16 mouse cellular contexts compared by ENCODE assay signal in genomic region chr5:92948972-92949745, GRCm38 (mm10).
DNase-seq lines count a peak whose midpoint lies in the region; ATAC-seq and TF ChIP-seq lines count a peak whose summit lies in the region.
"Had no signal": no experiment of that assay in that cellular context is flagged by ENCODE, and none has a peak within 500 bp of the region (broad histone marks: within the 10 kb centered on the region; RNA-seq: fewer than 3 reads in every experiment).

No protein-coding gene starts in this region.

- TF ChIP-seq CTCF in stomach, postnatal 0 days (IDR thresholded peaks at IDR 0.05; ENCODE audit: low read depth): no peak

- H3K4me1 ChIP-seq in kidney, embryonic 15.5 days: 0 out of 2 replicates have a peak, but pooled peaks cover 3% of the 10 kb centered on the region
- H3K4me1 ChIP-seq in neural tube, embryonic 12.5 days: peaks cover 6% of the 10 kb centered on the region
- H3K4me1 ChIP-seq in neural tube, embryonic 15.5 days: peaks cover 3% of the 10 kb centered on the region; the same call in 1 of the 2 replicates
- H3K4me1 ChIP-seq in hindbrain, embryonic 12.5 days: peaks cover 3% of the 10 kb centered on the region; the same call in 1 of the 2 replicates
- no peaks in the 10 kb centered on the region for H3K4me1 ChIP-seq in stomach, postnatal 0 days (replicated peaks; ENCODE audit: control insufficient read depth, insufficient read depth)

- no peak overlapping the region for H3K4me3 ChIP-seq in kidney, embryonic 15.5 days (replicated peaks)
- H3K4me3 ChIP-seq in neural tube, embryonic 12.5 days: no peak overlapping the region
- no peak overlapping the region for H3K4me3 ChIP-seq in neural tube, embryonic 15.5 days (replicated peaks)
- no peak overlapping the region for H3K4me3 ChIP-seq in hindbrain, embryonic 12.5 days
- no peak overlapping the region for H3K4me3 ChIP-seq in stomach, postnatal 0 days (ENCODE audit: low read depth, low read length)
- H3K4me3 ChIP-seq: myocyte had no signal

- peaks cover 82% of the 10 kb centered on the region for H3K36me3 ChIP-seq in kidney, embryonic 15.5 days
- peaks cover 19% of the 10 kb centered on the region for H3K36me3 ChIP-seq in neural tube, embryonic 12.5 days
- H3K36me3 ChIP-seq in neural tube, embryonic 15.5 days: peaks cover 13% of the 10 kb centered on the region
- peaks cover 30% of the 10 kb centered on the region; the same call in 1 of the 2 replicates for H3K36me3 ChIP-seq in hindbrain, embryonic 12.5 days
- peaks cover 11% of the 10 kb centered on the region for H3K36me3 ChIP-seq in stomach, postnatal 0 days (ENCODE audit: control insufficient read depth, insufficient read depth, low read length)

- H3K4me2 ChIP-seq in kidney, embryonic 15.5 days: no peak overlapping the region
- H3K4me2 ChIP-seq in neural tube, embryonic 12.5 days (replicated peaks): no peak overlapping the region
- no peak overlapping the region for H3K4me2 ChIP-seq in neural tube, embryonic 15.5 days
- H3K4me2 ChIP-seq in hindbrain, embryonic 12.5 days (replicated peaks): no peak overlapping the region
- H3K4me2 ChIP-seq in stomach, postnatal 0 days (replicated peaks; ENCODE audit: low read depth): no peak overlapping the region

- no peaks in the 10 kb centered on the region for H3K27me3 ChIP-seq in kidney, embryonic 15.5 days
- no peaks in the 10 kb centered on the region for H3K27me3 ChIP-seq in neural tube, embryonic 12.5 days (replicated peaks)
- no peaks in the 10 kb centered on the region for H3K27me3 ChIP-seq in neural tube, embryonic 15.5 days (replicated peaks)
- H3K27me3 ChIP-seq in hindbrain, embryonic 12.5 days: no peaks in the 10 kb centered on the region
- H3K27me3 ChIP-seq in stomach, postnatal 0 days (ENCODE audit: control insufficient read depth, insufficient read depth, low read length): no peaks in the 10 kb centered on the region
- H3K27me3 ChIP-seq: Patski had no signal

- TF ChIP-seq EP300 in stomach, postnatal 0 days (optimal IDR thresholded peaks at IDR 0.05): no peak

- DNase-seq in kidney, postnatal 10 days: peak; percentile 6
- DNase-seq in stomach, postnatal 0 days (ENCODE audit: low spot score): no peak
- no peak for DNase-seq in layer of hippocampus, postnatal 14 days (ENCODE audit: low spot score in 2 of 2)
- no peak for DNase-seq in frontal cortex, adult 2 months (ENCODE audit: extremely low spot score in 1 of 2, low spot score in 1 of 2)
- DNase-seq: adrenal gland, postnatal 25 days; cerebellum, adult 11 months; gastrocnemius, postnatal 36 days; heart, postnatal 4 days; kidney, postnatal 14 days; lung, postnatal 14 days had no signal

- H3K27ac ChIP-seq in kidney, embryonic 15.5 days: no peak overlapping the region
- no peak overlapping the region for H3K27ac ChIP-seq in neural tube, embryonic 12.5 days
- no peak overlapping the region for H3K27ac ChIP-seq in neural tube, embryonic 15.5 days (replicated peaks)
- no peak overlapping the region for H3K27ac ChIP-seq in hindbrain, embryonic 12.5 days
- no peak overlapping the region for H3K27ac ChIP-seq in stomach, postnatal 0 days (replicated peaks)

- no peak for ATAC-seq in kidney, embryonic 15.5 days (replicated peaks; ENCODE audit: low FRiP score)
- ATAC-seq in neural tube, embryonic 12.5 days (ENCODE audit: low FRiP score, low read depth): peak; percentile 22; the same call in 1 of the 2 replicates
- ATAC-seq in neural tube, embryonic 15.5 days (ENCODE audit: low FRiP score): no peak
- ATAC-seq in hindbrain, embryonic 12.5 days (ENCODE audit: low FRiP score): peak; percentile 46
- peak; percentile 55; the same call in 1 of the 2 replicates for ATAC-seq in stomach, postnatal 0 days (ENCODE audit: low FRiP score, low TSS enrichment)
- ATAC-seq: Patski had no signal

- H3K9me3 ChIP-seq in kidney, embryonic 15.5 days (replicated peaks): no peaks in the 10 kb centered on the region
- no peaks in the 10 kb centered on the region for H3K9me3 ChIP-seq in neural tube, embryonic 12.5 days
- no peaks in the 10 kb centered on the region for H3K9me3 ChIP-seq in neural tube, embryonic 15.5 days (replicated peaks)
- H3K9me3 ChIP-seq in hindbrain, embryonic 12.5 days (replicated peaks): no peaks in the 10 kb centered on the region
- no peaks in the 10 kb centered on the region for H3K9me3 ChIP-seq in stomach, postnatal 0 days (ENCODE audit: control insufficient read depth, low read length)

- WGBS in kidney, embryonic 15.5 days: 74% methylated on average over 14 of the region's 14 CpGs
- 80% methylated on average over 14 of the region's 14 CpGs for WGBS in neural tube, embryonic 12.5 days
- 82% methylated on average over 14 of the region's 14 CpGs for WGBS in neural tube, embryonic 15.5 days
- 83% methylated on average over 14 of the region's 14 CpGs for WGBS in hindbrain, embryonic 12.5 days
- WGBS in stomach, postnatal 0 days: 60% methylated on average over 14 of the region's 14 CpGs

- no peak overlapping the region for H3K9ac ChIP-seq in kidney, embryonic 15.5 days
- no peak overlapping the region for H3K9ac ChIP-seq in neural tube, embryonic 12.5 days
- H3K9ac ChIP-seq in neural tube, embryonic 15.5 days (replicated peaks): no peak overlapping the region
- no peak overlapping the region for H3K9ac ChIP-seq in hindbrain, embryonic 12.5 days
- 0 out of 2 replicates have a peak overlapping the region, but pooled peaks have one; percentile 35 for H3K9ac ChIP-seq in stomach, postnatal 0 days (ENCODE audit: low read length)

Comparison
In these comparisons a context has a peak if more than half of its experiments do, and no peak if none do; other contexts are left out.
1. ATAC-seq: peak in neural tube, embryonic 12.5 days (single experiment), hindbrain, embryonic 12.5 days (single experiment) and stomach, postnatal 0 days (single experiment); none in kidney, embryonic 15.5 days (single experiment) and neural tube, embryonic 15.5 days (single experiment).